Mouse (Mus musculus) embryonic facial prominence, embryonic 14.5 days (tissue): Measurements from ENCODE around the gene Dcun1d2. TPM values are rescaled to one million over a fixed set of nuclear protein-coding genes. Genes with fewer than 3 reads are reported as not detected.

Experiments
- ATAC-seq: fragments of 200-750 bp; cut with Nextera tagmentation; 2 replicates; pipeline ENCODE4 v1.8.0; 2017; ENCODE audit warnings: low read depth, moderate number of reproducible peaks, moderate TSS enrichment
- DNase-seq: peaks from one replicate; pipeline ENCODE4 v3.0.0-alpha.2; 2015; ENCODE audit warnings: low spot score
- H3K27ac ChIP-seq: fragments of 300-500 bp; sonication (generic); replicated peaks from 2 replicates; pipeline ENCODE4 v1.5.1; 2014; ENCODE audit warnings: low read depth, mild to moderate bottlenecking, low read length, moderate library complexity
- H3K27me3 ChIP-seq: fragments of 300-500 bp; sonication (generic); replicated peaks from 2 replicates; pipeline ENCODE4 v1.6.1; 2014; ENCODE audit warnings: low read length; ENCODE audit not compliant: control insufficient read depth, insufficient read depth
- H3K36me3 ChIP-seq: fragments of 300-500 bp; sonication (generic); 2 replicates; pipeline ENCODE4 v1.6.1; 2014; ENCODE audit warnings: low read length, mixed read lengths; ENCODE audit not compliant: control insufficient read depth, insufficient read depth
- H3K4me1 ChIP-seq: fragments of 300-500 bp; sonication (generic); 2 replicates; pipeline ENCODE4 v1.6.1; 2014; ENCODE audit warnings: antibody characterized with exemption, low read length; ENCODE audit not compliant: control insufficient read depth, insufficient read depth
- H3K4me2 ChIP-seq: fragments of 300-500 bp; sonication (generic); 2 replicates; pipeline ENCODE4 v1.6.1; 2014; ENCODE audit warnings: low read depth, mild to moderate bottlenecking, low read length, moderate library complexity, mixed read lengths
- H3K4me3 ChIP-seq: fragments of 300-500 bp; sonication (generic); 2 replicates; pipeline ENCODE4 v1.5.1; 2014; ENCODE audit warnings: low read depth, mild to moderate bottlenecking, low read length
- H3K9ac ChIP-seq: fragments of 300-500 bp; sonication (generic); 2 replicates; pipeline ENCODE4 v1.6.1; 2014; ENCODE audit warnings: low read depth, mild to moderate bottlenecking, low read length, moderate library complexity, mixed read lengths
- H3K9me3 ChIP-seq: fragments of 300-500 bp; sonication (generic); 2 replicates; pipeline ENCODE4 v1.6.1; 2016; ENCODE audit warnings: low read length; ENCODE audit not compliant: control insufficient read depth
- WGBS: fragments of 180-500 bp; shearing (Covaris S2); extraction: QIAGEN DNeasy Blood & Tissue Kit; methylation state at CpG from one replicate; pipeline ENCODE4 v1.1.7; 2014; 5-methylcytosine and 5-hydroxymethylcytosine counted together
- polyA plus RNA-seq: library from polyadenylated mRNA; unstranded; fragments of >200 nt; fragmentation: Nextera tagmentation; extraction: Ambion mirVana; gene quantifications from 2 replicates; pipeline ENCODE4 v1.2.1, GENCODE M21; 2014

Gene Dcun1d2
- polyA plus RNA-seq, 1 experiment from 2014 or later = 27.5 TPM

GRCm38 (mm10) chr8:13227184-13227583 is 60.7 kb downstream of the Dcun1d2 start:
- H3K27ac ChIP-seq = no peak overlapping the region
- H3K4me1 ChIP-seq = no peaks in the 10 kb centered on the region
- WGBS = 50% methylated on average over 3 of the region's 3 CpGs
- no peaks in the 10 kb centered on the region for H3K36me3 ChIP-seq
- H3K4me2 ChIP-seq = no peak overlapping the region
- H3K27me3 ChIP-seq = no peaks in the 10 kb centered on the region
- no peak overlapping the region for H3K9ac ChIP-seq
- no peaks in the 10 kb centered on the region for H3K9me3 ChIP-seq
- no peak overlapping the region for H3K4me3 ChIP-seq
- DNase-seq (no peak), ATAC-seq (no peak)

GRCm38 (mm10) chr8:13226288-13226687 is 61.6 kb downstream of the Dcun1d2 start:
- Histone ChIP-seq H3K4me2 (no peak overlapping the region), H3K4me1 (no peaks in the 10 kb centered on the region), H3K27me3 (no peaks in the 10 kb centered on the region), H3K36me3 (no peaks in the 10 kb centered on the region), H3K27ac (no peak overlapping the region), H3K9me3 (no peaks in the 10 kb centered on the region), H3K4me3 (no peak overlapping the region), H3K9ac (no peak overlapping the region)
- WGBS = 40% methylated on average over 6 of the region's 6 CpGs
- DNase-seq = peak; percentile 76
- ATAC-seq = peak; percentile 88

GRCm38 (mm10) chr8:13224426-13224825 is 63.5 kb downstream of the Dcun1d2 start:
- WGBS = 76% methylated on average over 9 of the region's 9 CpGs
- H3K36me3 ChIP-seq = no peaks in the 10 kb centered on the region
- H3K9me3 ChIP-seq = no peaks in the 10 kb centered on the region
- DNase-seq (no peak), ATAC-seq (no peak)
- H3K4me3 ChIP-seq = no peak overlapping the region
- H3K4me1 ChIP-seq = no peaks in the 10 kb centered on the region
- H3K9ac ChIP-seq = no peak overlapping the region
- H3K4me2 ChIP-seq = no peak overlapping the region
- no peaks in the 10 kb centered on the region for H3K27me3 ChIP-seq
- H3K27ac ChIP-seq = no peak overlapping the region

- H3K9me3 ChIP-seq = no peaks in the 10 kb centered on the region
- H3K36me3 ChIP-seq = no peaks in the 10 kb centered on the region
- H3K4me2 ChIP-seq = no peak overlapping the region
- no peaks in the 10 kb centered on the region for H3K27me3 ChIP-seq
- no peak overlapping the region for H3K27ac ChIP-seq
- WGBS = 70% methylated on average over 4 of the region's 4 CpGs
- DNase-seq (no peak), ATAC-seq (no peak)
- no peak overlapping the region for H3K4me3 ChIP-seq
- H3K9ac ChIP-seq = no peak overlapping the region
- peaks cover 6% of the 10 kb centered on the region for H3K4me1 ChIP-seq
Observed at GRCm38 (mm10) chr8:13218441-13218840, 69.5 kb downstream of the Dcun1d2 start.

GRCm38 (mm10) chr8:13217986-13218385 is 69.9 kb downstream of the Dcun1d2 start:
- Histone ChIP-seq H3K36me3 (no peaks in the 10 kb centered on the region), H3K4me2 (no peak overlapping the region), H3K27ac (no peak overlapping the region), H3K9me3 (no peaks in the 10 kb centered on the region), H3K4me1 (peaks cover 10% of the 10 kb centered on the region), H3K9ac (no peak overlapping the region), H3K27me3 (no peaks in the 10 kb centered on the region), H3K4me3 (no peak overlapping the region)
- no peak for DNase-seq
- ATAC-seq = no peak

GRCm38 (mm10) chr8:13217093-13217492 is 70.8 kb downstream of the Dcun1d2 start:
- no peaks in the 10 kb centered on the region for H3K27me3 ChIP-seq
- no peak overlapping the region for H3K4me2 ChIP-seq
- 53% methylated on average over 5 of the region's 5 CpGs for WGBS
- no peak overlapping the region for H3K27ac ChIP-seq
- H3K9me3 ChIP-seq = no peaks in the 10 kb centered on the region
- no peak overlapping the region for H3K4me3 ChIP-seq
- no peaks in the 10 kb centered on the region for H3K36me3 ChIP-seq
- peaks cover 11% of the 10 kb centered on the region for H3K4me1 ChIP-seq
- ATAC-seq = no peak
- DNase-seq = no peak
- H3K9ac ChIP-seq = no peak overlapping the region

GRCm38 (mm10) chr8:13216386-13216785 is 71.5 kb downstream of the Dcun1d2 start:
- WGBS = 77% methylated on average over 8 of the region's 8 CpGs
- no peak overlapping the region for H3K4me3 ChIP-seq
- no peak overlapping the region for H3K9ac ChIP-seq
- H3K9me3 ChIP-seq = no peaks in the 10 kb centered on the region
- DNase-seq (no peak), ATAC-seq (no peak)
- H3K27me3 ChIP-seq = no peaks in the 10 kb centered on the region
- H3K36me3 ChIP-seq = no peaks in the 10 kb centered on the region
- H3K27ac ChIP-seq = no peak overlapping the region
- no peak overlapping the region for H3K4me2 ChIP-seq
- peaks cover 11% of the 10 kb centered on the region for H3K4me1 ChIP-seq

- DNase-seq = peak; percentile 92
- H3K9ac ChIP-seq = no peak overlapping the region
- H3K27me3 ChIP-seq = no peaks in the 10 kb centered on the region
- 24% methylated on average over 10 of the region's 10 CpGs for WGBS
- H3K27ac ChIP-seq = no peak overlapping the region
- no peaks in the 10 kb centered on the region for H3K36me3 ChIP-seq
- H3K4me3 ChIP-seq = no peak overlapping the region
- H3K9me3 ChIP-seq = no peaks in the 10 kb centered on the region
- peak overlapping the region; percentile 32 for H3K4me2 ChIP-seq
- peaks cover 11% of the 10 kb centered on the region for H3K4me1 ChIP-seq
- ATAC-seq = peak; percentile 81
Observed at GRCm38 (mm10) chr8:13213479-13214268, 74.3 kb downstream of the Dcun1d2 start.

- Histone ChIP-seq H3K36me3 (no peaks in the 10 kb centered on the region), H3K4me3 (no peak overlapping the region), H3K27me3 (no peaks in the 10 kb centered on the region), H3K9ac (no peak overlapping the region), H3K9me3 (no peaks in the 10 kb centered on the region), H3K4me1 (peaks cover 11% of the 10 kb centered on the region), H3K27ac (no peak overlapping the region), H3K4me2 (no peak overlapping the region)
- ATAC-seq (0 out of 2 replicates have a peak, but pooled peaks have one; percentile 34), DNase-seq (no peak)
- WGBS = 50% methylated on average over 1 of the region's 1 CpGs
Observed at GRCm38 (mm10) chr8:13209770-13210169, 78.2 kb downstream of the Dcun1d2 start.
